Mouse (Mus musculus) stomach, postnatal 0 days (tissue): ENCODE data around the gene Rpl9-ps1.

Experiments
- CTCF ChIP-seq: IDR thresholded peaks from 2 replicates; pipeline ENCODE4 v1.5.1; 2016; ENCODE audit warnings: antibody characterized with exemption, low read depth, mild to moderate bottlenecking, moderate library complexity
- EP300 ChIP-seq: optimal IDR thresholded peaks from 2 replicates; pipeline ENCODE3; 2016; ENCODE audit warnings: antibody characterized with exemption

DNA sequence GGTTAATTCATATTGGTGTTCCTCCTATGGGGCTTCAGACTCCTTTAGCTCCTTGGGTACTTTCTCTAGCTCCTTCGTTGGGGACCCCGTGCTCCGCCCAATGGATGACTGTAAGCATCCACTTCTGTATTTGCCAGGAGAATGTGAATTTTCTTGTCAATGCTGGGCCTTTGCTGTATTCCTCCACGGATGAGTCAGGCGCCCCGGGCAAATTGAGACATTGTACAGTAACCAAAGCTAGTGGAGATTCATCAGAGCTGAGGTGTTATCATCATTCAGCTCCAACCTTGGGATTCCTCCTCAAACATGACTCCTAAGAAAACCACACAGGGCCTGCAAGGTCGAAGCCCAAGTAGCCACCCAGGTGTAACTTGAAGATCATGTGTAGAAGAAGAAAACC is 47.6 kb downstream of the Rpl9-ps1 start:
- no peak for TF ChIP-seq CTCF
- no peak for TF ChIP-seq EP300
